Mouse (Mus musculus) hematopoietic multipotent progenitor cell, adult 10-12 weeks (in vitro differentiated cells): ENCODE results near the gene Ephb1. TPM values are rescaled to one million over a fixed set of nuclear protein-coding genes. Genes with fewer than 3 reads are reported as not detected.

Experiments used
- polyA plus RNA-seq: library from polyadenylated mRNA; stranded (reverse); fragments of >175 nt; gene quantifications from 2 replicates; pipeline ENCODE4 v1.2.3, GENCODE M21; 2012; ENCODE audit warnings: low replicate concordance

Gene Ephb1
- not detected in 2 replicates for polyA plus RNA-seq

GRCm38 (mm10) chr9:102354561-102354973 is at the start of gene Ephb1:
Ephb1 (minus strand) TSS chr9:102354693.

Other genes starting within 250 kb of the Ephb1 start
- gene Ky, start 151.1 kb upstream of the Ephb1 start, polyA plus RNA-seq = 0.03 and 0.08 TPM in 2 replicates